Mouse (Mus musculus): Measurements from ENCODE around the gene Adra2b. TPM values are rescaled to one million over a fixed set of nuclear protein-coding genes. Genes with fewer than 3 reads are reported as not detected.

Gene Adra2b
- polyA plus RNA-seq (2017; shearing (Covaris generic)): 1 to 10 TPM in 1 of 2 experiments, under 1 TPM in 1; 0.40 to 1.7 TPM

GRCm38 (mm10) chr2:127362459-127363281 lies at the start of gene Adra2b:
Gene Adra2b, plus strand, starts transcription at chr2:127363208.

DNA sequence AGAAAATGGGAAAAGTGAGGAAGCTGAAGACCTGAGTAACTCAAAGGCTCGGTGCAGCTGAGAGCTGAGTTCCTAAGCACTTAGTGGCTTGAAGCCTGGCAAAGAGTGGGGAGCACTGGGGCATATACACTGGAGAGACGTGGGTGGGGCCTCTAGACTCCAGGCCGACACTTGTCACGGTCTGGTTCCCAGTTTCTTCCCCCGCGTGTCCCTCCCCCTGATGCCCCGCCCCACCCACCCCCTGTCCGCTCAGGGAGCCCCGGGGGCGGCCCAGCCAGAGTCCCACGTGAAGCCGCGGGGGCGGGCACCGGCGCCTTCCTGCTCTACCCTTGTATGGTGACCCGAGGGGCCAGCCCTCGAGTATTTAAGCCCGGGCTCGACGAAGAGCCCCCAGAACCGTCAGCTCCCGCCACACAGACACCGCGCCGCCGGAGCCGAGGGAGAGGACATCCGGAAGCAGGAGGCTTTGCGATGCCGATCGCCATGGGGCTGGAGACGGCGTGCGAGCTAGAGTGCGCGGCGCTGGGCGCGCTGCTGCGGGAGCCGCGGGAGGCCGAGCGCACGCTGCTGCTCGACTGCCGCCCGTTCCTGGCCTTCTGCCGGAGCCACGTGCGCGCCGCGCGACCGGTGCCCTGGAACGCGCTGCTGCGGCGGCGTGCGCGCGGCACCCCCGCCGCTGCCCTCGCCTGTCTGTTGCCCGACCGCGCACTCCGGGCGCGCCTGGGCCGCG lies 27.1 kb upstream of the Adra2b start, which contains the start of gene Dusp2:
Dusp2 (plus strand) TSS at position 393 of the 730 bp plus-strand sequence.

DNA sequence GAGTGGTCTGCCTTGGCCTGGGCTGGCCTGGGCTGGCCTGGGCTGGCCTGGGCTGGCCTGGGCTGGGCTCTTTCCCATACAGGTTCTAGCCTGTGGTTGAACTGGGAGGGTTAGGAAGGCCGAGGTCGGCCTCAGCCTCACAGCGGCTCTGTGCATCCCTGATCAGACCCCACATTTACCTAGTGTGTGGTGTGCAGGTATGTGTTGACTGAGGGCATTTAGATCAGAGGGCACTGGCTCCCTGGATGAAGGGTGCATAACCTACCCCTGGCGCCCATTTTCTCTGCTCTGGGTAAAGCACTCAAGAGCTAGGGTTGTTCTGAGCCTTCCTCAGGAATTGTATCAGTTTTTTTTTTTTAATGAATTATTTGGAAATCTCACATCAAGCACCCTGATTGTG lies 24.6 kb upstream of the Adra2b start, which contains the start of gene Astl:
Astl (plus strand) TSS at position 224 of the 400 bp plus-strand sequence.

Other genes starting within 250 kb of the Adra2b start
- gene Ncaph, start 229.3 kb upstream of the Adra2b start, polyA plus RNA-seq (2017; shearing (Covaris generic)): 1 to 10 TPM; 3.2 to 5.9 TPM
- 1 to 10 TPM; 6.5 to 8.0 TPM for gene Itpripl1, start 219.8 kb upstream of the Adra2b start, polyA plus RNA-seq (2017; shearing (Covaris generic))
- gene 1810024B03Rik, start 154.9 kb upstream of the Adra2b start, polyA plus RNA-seq (2017; shearing (Covaris generic)): under 1 TPM; 0.55 to 0.87 TPM
- gene Snrnp200, start 154.8 kb upstream of the Adra2b start, polyA plus RNA-seq (2017; shearing (Covaris generic)): 100 to 1,000 TPM in 1 of 2 experiments, 10 to 100 TPM in 1; 80.8 to 109 TPM
- 10 to 100 TPM; 81.0 to 88.4 TPM for gene Ciao1, start 115.4 kb upstream of the Adra2b start, polyA plus RNA-seq (2017; shearing (Covaris generic))
- gene Tmem127, start 115.3 kb upstream of the Adra2b start, polyA plus RNA-seq (2017; shearing (Covaris generic)): 10 to 100 TPM; 35.5 to 45.5 TPM
- 100 to 1,000 TPM in 1 of 2 experiments, 10 to 100 TPM in 1; 77.2 to 103 TPM for gene Stard7, start 93.0 kb upstream of the Adra2b start, polyA plus RNA-seq (2017; shearing (Covaris generic))
- 100 to 1,000 TPM; 344 to 424 TPM for gene Dusp2, start 27.0 kb upstream of the Adra2b start, polyA plus RNA-seq (2017; shearing (Covaris generic))
- gene Astl, start 24.6 kb upstream of the Adra2b start, polyA plus RNA-seq (2017; shearing (Covaris generic)): 1 to 10 TPM in 1 of 2 experiments, under 1 TPM in 1; 0.11 to 1.0 TPM
- gene Gpat2, start 62.0 kb downstream of the Adra2b start, polyA plus RNA-seq (2017; shearing (Covaris generic)): 1 to 10 TPM in 1 of 2 experiments, under 1 TPM in 1; 0.22 to 1.1 TPM
- gene Fahd2a, start 81.4 kb downstream of the Adra2b start, polyA plus RNA-seq (2017; shearing (Covaris generic)): 10 to 100 TPM; 24.8 to 25.3 TPM
- 1 to 10 TPM in 1 of 2 experiments, under 1 TPM in 1; 0.34 to 1.2 TPM for gene Kcnip3, start 158.9 kb downstream of the Adra2b start, polyA plus RNA-seq (2017; shearing (Covaris generic))
- gene Prom2, start 178.3 kb downstream of the Adra2b start, polyA plus RNA-seq (2017; shearing (Covaris generic)): 1 to 10 TPM in 1 of 2 experiments, under 1 TPM in 1; 0.48 to 1.2 TPM
- gene Zfp661, start 223.9 kb downstream of the Adra2b start, polyA plus RNA-seq (2017; shearing (Covaris generic)): 1 to 10 TPM; 2.9 to 3.2 TPM
- 100 to 1,000 TPM; 123 to 125 TPM for gene Mrps5, start 224.0 kb downstream of the Adra2b start, polyA plus RNA-seq (2017; shearing (Covaris generic))

All from inflammation-experienced regulatory T-cells (primary cell).